Mouse (Mus musculus) liver, postnatal 0 days (tissue): ENCODE data around the gene Cftr. TPM values are rescaled to one million over a fixed set of nuclear protein-coding genes. Genes with fewer than 3 reads are reported as not detected.

ENCODE experiments used
- ATAC-seq: fragments of 200-750 bp; cut with Nextera tagmentation; 2 replicates; pipeline ENCODE4 v1.8.0; 2017; ENCODE audit warnings: mild to moderate bottlenecking, moderate library complexity
- DNase-seq: peaks from one replicate; pipeline ENCODE4 v3.0.0-alpha.2; 2016
- H3K27ac ChIP-seq: fragments of 300-500 bp; sonication (generic); 2 replicates; pipeline ENCODE4 v1.5.1; 2014; ENCODE audit warnings: antibody characterized with exemption, moderate library complexity, mild to moderate bottlenecking, low read depth
- H3K27me3 ChIP-seq: fragments of 300-500 bp; sonication (generic); 2 replicates; pipeline ENCODE4 v1.6.1; 2014; ENCODE audit warnings: low read length, control low read depth, mixed read lengths; ENCODE audit not compliant: insufficient read depth
- H3K36me3 ChIP-seq: fragments of 300-500 bp; sonication (generic); replicated peaks from 2 replicates; pipeline ENCODE4 v1.6.1; 2014; ENCODE audit warnings: mild to moderate bottlenecking, control low read depth, low read length, moderate library complexity, mixed read lengths; ENCODE audit not compliant: insufficient read depth
- H3K4me1 ChIP-seq: fragments of 300-500 bp; sonication (generic); 2 replicates; pipeline ENCODE4 v1.6.1; 2014; ENCODE audit warnings: antibody characterized with exemption, mild to moderate bottlenecking, control low read depth; ENCODE audit not compliant: insufficient read depth
- H3K4me2 ChIP-seq: fragments of 300-500 bp; sonication (generic); 2 replicates; pipeline ENCODE4 v1.6.1; 2014; ENCODE audit warnings: low read depth, mild to moderate bottlenecking, low read length, moderate library complexity, mixed read lengths
- H3K4me3 ChIP-seq: fragments of 300-500 bp; sonication (generic); 2 replicates; pipeline ENCODE4 v1.5.1; 2014; ENCODE audit warnings: low read depth, low read length
- H3K9ac ChIP-seq: fragments of 300-500 bp; sonication (generic); replicated peaks from 2 replicates; pipeline ENCODE4 v1.6.1; 2014; ENCODE audit warnings: mild to moderate bottlenecking, moderate library complexity
- H3K9me3 ChIP-seq: fragments of 300-500 bp; sonication (generic); 2 replicates; pipeline ENCODE4 v1.6.1; 2016; ENCODE audit warnings: mild to moderate bottlenecking, control low read depth, low read length, mixed read lengths
- CTCF ChIP-seq: sonication (generic); IDR thresholded peaks from 2 replicates; pipeline ENCODE4 v1.5.1; 2016; ENCODE audit warnings: antibody characterized with exemption, low read depth
- EP300 ChIP-seq: IDR thresholded peaks from 2 replicates; pipeline ENCODE4 v1.6.1; 2016; ENCODE audit warnings: antibody characterized with exemption, low read depth, mild to moderate bottlenecking
- WGBS: fragments of 180-500 bp; shearing (Covaris S2); extraction: QIAGEN DNeasy Blood & Tissue Kit; methylation state at CpG from one replicate; pipeline ENCODE4 v1.1.7; 2014; ENCODE audit not compliant: insufficient replicate concordance; 5-methylcytosine and 5-hydroxymethylcytosine counted together
- polyA plus RNA-seq: library from polyadenylated mRNA; unstranded; fragments of >200 nt; fragmentation: Nextera tagmentation; extraction: Ambion mirVana; gene quantifications from 2 replicates; pipeline ENCODE4 v1.2.1, GENCODE M21; 2015

The Cftr gene
- polyA plus RNA-seq, 1 experiment from 2014 or later, result 0.05 TPM

DNA sequence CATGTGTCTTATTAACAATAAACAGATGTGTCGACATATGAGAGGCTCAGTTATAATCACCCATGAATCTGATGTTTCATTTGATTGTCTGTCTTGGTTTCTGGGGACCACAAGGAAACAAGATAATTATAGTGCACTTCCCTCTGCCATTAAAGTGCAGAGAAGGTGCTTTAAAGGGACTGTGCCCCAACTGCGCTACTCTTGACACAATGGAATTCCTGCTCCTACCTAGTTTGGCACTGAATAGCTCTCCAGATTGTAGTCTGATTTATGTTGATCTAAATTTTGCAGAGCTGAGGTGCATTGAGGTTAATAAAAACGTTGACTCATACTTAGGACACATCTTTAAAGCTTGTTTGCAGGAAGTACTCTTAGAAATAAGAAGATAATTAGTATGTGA lies 132.7 kb downstream of the Cftr start:
- no peaks in the 10 kb centered on the region for H3K36me3 ChIP-seq
- no peaks in the 10 kb centered on the region for H3K9me3 ChIP-seq
- ATAC-seq (no peak), DNase-seq (no peak)
- H3K4me1 ChIP-seq, result no peaks in the 10 kb centered on the region
- H3K4me3 ChIP-seq, result no peak overlapping the region
- TF ChIP-seq CTCF (no peak), EP300 (no peak)
- no peak overlapping the region for H3K4me2 ChIP-seq
- no peaks in the 10 kb centered on the region for H3K27me3 ChIP-seq
- H3K9ac ChIP-seq, result no peak overlapping the region
- H3K27ac ChIP-seq, result no peak overlapping the region
- 57% methylated on average over 3 of the region's 3 CpGs for WGBS

DNA sequence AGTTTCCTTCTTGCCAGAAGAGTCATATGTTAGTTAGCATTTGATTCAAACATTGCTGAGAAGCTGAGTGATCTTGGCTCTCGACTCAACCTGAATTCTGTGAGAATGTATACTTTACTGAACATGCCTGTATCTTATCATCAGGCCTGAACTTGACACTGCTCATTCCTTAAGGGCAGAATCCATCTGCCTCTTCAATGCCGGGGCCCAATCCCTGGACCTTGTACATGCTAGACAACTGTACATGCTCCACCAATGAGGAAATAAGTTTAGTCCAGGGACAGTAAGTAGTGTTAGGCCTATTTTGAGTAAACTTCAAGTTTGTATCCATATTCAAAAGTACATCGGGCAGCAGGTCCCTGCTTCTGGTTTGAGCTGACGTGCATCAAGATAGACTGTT lies 134.6 kb downstream of the Cftr start:
- Histone ChIP-seq H3K4me3 (no peak overlapping the region), H3K27ac (no peak overlapping the region), H3K9me3 (no peaks in the 10 kb centered on the region), H3K36me3 (no peaks in the 10 kb centered on the region), H3K9ac (no peak overlapping the region), H3K4me1 (no peaks in the 10 kb centered on the region), H3K4me2 (no peak overlapping the region), H3K27me3 (no peaks in the 10 kb centered on the region)
- DNase-seq (no peak), ATAC-seq (no peak)
- no peak for TF ChIP-seq EP300
- TF ChIP-seq CTCF, result no peak
- WGBS, result 79% methylated on average over 4 of the region's 4 CpGs

DNA sequence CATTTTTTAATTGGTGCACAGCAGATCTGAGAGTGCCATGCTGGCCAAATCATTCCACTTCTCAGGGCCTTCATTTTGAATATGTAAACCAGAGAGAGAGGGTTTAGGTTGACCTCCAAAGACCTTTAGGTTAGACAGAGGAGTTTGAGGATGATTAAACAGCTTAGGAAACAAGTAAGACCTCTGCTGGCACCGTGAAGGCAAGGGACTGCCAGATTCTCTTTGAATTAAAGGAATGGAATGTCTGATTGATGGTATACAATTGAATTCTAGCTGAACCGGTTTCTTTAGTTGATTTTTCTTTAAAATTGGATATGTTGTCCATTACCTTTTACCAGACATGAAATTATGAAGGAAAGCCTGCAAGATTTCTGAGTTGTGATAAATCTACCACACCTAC lies 140.5 kb downstream of the Cftr start:
- Histone ChIP-seq H3K27ac (no peak overlapping the region), H3K36me3 (no peaks in the 10 kb centered on the region), H3K27me3 (no peaks in the 10 kb centered on the region), H3K9me3 (no peaks in the 10 kb centered on the region), H3K4me3 (no peak overlapping the region), H3K4me2 (no peak overlapping the region), H3K9ac (no peak overlapping the region), H3K4me1 (no peaks in the 10 kb centered on the region)
- WGBS, result 29% methylated on average over 2 of the region's 2 CpGs
- DNase-seq, result no peak
- no peak for ATAC-seq
- no peak for TF ChIP-seq EP300
- no peak for TF ChIP-seq CTCF

DNA sequence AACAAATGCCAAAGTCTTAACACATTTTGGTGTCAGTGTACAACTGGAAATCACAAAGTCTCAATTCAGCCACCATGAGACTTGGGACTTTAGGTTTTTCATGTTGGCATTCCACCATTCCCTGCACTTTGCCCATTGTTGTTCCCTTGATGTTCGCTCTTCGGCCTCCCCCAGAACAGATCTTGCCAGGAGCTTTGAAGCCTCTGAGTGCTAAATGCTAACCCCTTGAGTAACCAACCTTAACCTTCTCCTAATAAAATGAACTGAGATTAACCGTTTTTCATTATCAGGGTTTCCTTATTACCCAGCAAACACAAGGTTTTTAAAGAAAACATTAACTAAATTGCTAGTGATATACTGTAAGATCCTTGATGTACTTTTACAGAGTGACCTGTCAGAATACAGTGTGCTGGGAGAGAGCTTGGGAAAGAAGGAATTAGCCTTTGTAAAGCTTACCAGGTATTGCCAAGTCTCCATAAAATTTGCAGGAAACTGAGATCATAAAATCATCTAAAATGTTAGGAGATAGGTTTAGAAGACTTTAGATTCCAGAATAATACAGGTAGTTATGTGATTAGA lies 144.0 kb downstream of the Cftr start:
- no peak for TF ChIP-seq CTCF
- TF ChIP-seq EP300, result no peak
- WGBS, result 79% methylated on average over 3 of the region's 3 CpGs
- Histone ChIP-seq H3K9me3 (no peaks in the 10 kb centered on the region), H3K27me3 (no peaks in the 10 kb centered on the region), H3K4me1 (no peaks in the 10 kb centered on the region), H3K27ac (no peak overlapping the region), H3K36me3 (no peaks in the 10 kb centered on the region), H3K9ac (no peak overlapping the region), H3K4me3 (no peak overlapping the region), H3K4me2 (no peak overlapping the region)
- DNase-seq, result no peak
- ATAC-seq, result no peak

DNA sequence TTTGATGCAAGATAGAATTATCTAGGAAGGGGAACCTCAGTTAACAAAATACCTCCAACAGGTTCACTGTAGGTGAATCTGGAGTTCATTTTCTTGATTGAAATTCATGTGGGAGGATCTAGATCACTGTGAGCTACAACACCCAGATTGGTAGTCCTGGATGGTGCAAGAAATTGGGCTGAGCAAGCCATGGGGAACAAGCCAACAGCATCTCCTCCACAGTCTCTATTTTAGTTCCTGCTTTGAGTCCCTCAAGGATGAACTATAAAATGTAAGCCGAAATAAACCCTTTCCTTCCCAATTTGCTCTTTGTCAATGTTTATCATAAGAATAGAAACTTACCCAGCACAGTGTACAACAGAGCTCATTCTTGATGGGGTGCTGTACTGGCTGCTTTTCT lies 152.5 kb downstream of the Cftr start:
- H3K27me3 ChIP-seq, result no peaks in the 10 kb centered on the region
- H3K9ac ChIP-seq, result no peak overlapping the region
- ATAC-seq (no peak), DNase-seq (no peak)
- no peak overlapping the region for H3K4me2 ChIP-seq
- no peaks in the 10 kb centered on the region for H3K36me3 ChIP-seq
- no peaks in the 10 kb centered on the region for H3K4me1 ChIP-seq
- no peak overlapping the region for H3K27ac ChIP-seq
- TF ChIP-seq EP300, result no peak
- no peak overlapping the region for H3K4me3 ChIP-seq
- WGBS, result 64% methylated on average over 1 of the region's 1 CpGs
- H3K9me3 ChIP-seq, result no peaks in the 10 kb centered on the region

DNA sequence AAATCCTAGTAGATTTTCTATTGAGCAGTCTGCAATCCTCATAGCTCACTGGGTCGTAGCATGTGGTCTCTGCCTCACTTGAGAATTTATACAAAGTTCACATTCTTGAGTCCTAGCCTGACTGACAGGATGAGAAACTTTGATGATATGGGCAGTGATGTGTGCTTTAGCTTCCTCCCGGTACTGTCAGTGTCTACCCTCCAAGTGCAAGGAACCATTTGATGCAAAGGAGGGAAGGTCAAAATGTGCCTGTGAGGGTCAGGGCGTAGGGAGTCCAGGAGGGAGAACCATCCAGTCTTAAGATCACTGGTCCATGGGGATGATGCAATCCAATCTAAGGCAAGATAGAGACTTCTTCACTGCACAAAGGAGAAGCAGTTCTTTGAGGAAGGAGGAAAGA lies 164.9 kb downstream of the Cftr start:
- no peaks in the 10 kb centered on the region for H3K27me3 ChIP-seq
- H3K9ac ChIP-seq, result no peak overlapping the region
- DNase-seq, result no peak
- no peaks in the 10 kb centered on the region for H3K9me3 ChIP-seq
- H3K36me3 ChIP-seq, result no peaks in the 10 kb centered on the region
- H3K4me1 ChIP-seq, result no peaks in the 10 kb centered on the region
- no peak for TF ChIP-seq EP300
- TF ChIP-seq CTCF, result no peak
- no peak overlapping the region for H3K4me3 ChIP-seq
- ATAC-seq, result no peak
- no peak overlapping the region for H3K27ac ChIP-seq
- 60% methylated on average over 3 of the region's 3 CpGs for WGBS
- no peak overlapping the region for H3K4me2 ChIP-seq

DNA sequence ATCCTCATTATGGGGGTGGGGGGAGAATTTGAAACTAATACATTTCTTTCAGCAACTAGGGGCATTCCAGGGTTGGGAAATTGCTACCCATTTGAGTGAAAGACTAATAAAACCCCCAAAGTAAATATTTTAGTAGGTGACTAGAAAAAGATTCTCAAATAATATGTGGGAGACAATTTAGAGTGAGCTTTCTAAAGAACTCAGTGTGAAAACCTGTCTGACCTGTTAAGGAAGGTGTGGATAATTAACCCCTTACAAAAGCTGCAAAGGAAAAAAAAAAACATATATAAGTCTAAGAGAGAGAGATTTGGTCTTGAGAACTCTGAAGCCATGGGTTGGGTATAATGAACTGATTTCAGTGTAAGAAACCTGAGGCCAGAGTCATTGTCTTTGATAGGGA lies 167.8 kb downstream of the Cftr start:
- H3K27ac ChIP-seq, result no peak overlapping the region
- no peak for TF ChIP-seq CTCF
- DNase-seq (no peak), ATAC-seq (no peak)
- no peaks in the 10 kb centered on the region for H3K36me3 ChIP-seq
- H3K27me3 ChIP-seq, result no peaks in the 10 kb centered on the region
- no peaks in the 10 kb centered on the region for H3K4me1 ChIP-seq
- no peak overlapping the region for H3K4me2 ChIP-seq
- no peaks in the 10 kb centered on the region for H3K9me3 ChIP-seq
- H3K9ac ChIP-seq, result no peak overlapping the region
- H3K4me3 ChIP-seq, result no peak overlapping the region
